Comparison of ENCODE assay signal across 8 mouse cellular contexts in the genomic region with DNA sequence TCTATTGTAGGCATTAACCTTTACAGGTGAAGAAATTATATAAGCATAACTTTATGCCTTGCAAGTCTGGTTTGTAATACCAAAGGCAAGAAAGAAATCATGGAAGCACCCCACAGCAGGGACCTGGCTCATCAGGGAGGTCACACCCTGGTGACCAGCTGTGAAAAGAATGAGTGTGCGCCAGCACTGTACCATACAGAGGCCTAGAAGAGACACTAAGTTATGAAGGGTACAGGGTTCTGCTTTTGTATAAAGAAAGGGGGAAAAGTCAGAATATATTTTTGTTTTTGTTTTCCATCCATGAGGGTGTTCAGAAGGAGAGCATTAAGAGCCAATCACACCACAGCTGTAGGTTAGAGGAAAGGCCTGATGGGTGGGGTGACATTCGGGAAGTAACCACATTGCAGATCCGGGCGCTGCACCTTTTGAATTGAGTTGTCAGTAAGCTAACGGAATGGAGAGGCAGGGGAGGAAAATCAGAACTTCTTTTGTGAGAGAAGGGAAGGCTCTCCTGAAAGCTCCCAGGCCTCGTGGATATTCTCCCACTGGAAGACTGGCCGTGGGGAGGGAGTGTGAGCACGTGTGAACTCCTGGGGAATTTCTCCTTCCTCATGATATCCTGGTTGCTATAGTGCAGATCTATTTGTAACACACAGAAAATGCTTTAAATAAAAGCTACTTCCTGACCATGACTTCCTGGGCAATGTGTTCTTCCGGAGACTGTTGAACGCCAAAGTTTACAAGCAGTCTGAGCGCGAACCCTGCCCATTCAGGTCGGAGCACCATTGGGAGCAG.
DNase-seq lines count a peak whose midpoint lies in the region; ATAC-seq and TF ChIP-seq lines count a peak whose summit lies in the region.
"Had no signal": no experiment of that assay in that cellular context is flagged by ENCODE, and none has a peak within 500 bp of the region (broad histone marks: within the 10 kb centered on the region; RNA-seq: fewer than 3 reads in every experiment).

No protein-coding gene starts in this region.

- no peak overlapping the region for H3K4me2 ChIP-seq in heart, embryonic 12.5 days
- peak overlapping the region; percentile 39 for H3K4me2 ChIP-seq in lung, embryonic 14.5 days

- H3K27me3 ChIP-seq in heart, embryonic 12.5 days (replicated peaks): no peaks in the 10 kb centered on the region
- H3K27me3 ChIP-seq in lung, embryonic 14.5 days (ENCODE audit: insufficient read depth, low read length): no peaks in the 10 kb centered on the region
- H3K27me3 ChIP-seq: hindbrain, embryonic 15.5 days had no signal

- H3K36me3 ChIP-seq in heart, embryonic 12.5 days: no peaks in the 10 kb centered on the region
- peaks cover 2% of the 10 kb centered on the region; the same call in 1 of the 2 replicates for H3K36me3 ChIP-seq in lung, embryonic 14.5 days (ENCODE audit: insufficient read depth)
- H3K36me3 ChIP-seq: hindbrain, embryonic 15.5 days had no signal

- peak overlapping the region; percentile 49; the same call in 1 of the 2 replicates for H3K27ac ChIP-seq in heart, embryonic 12.5 days (ENCODE audit: poor library complexity, severe bottlenecking)
- H3K27ac ChIP-seq in lung, embryonic 14.5 days (ENCODE audit: low read depth): peak overlapping the region; percentile 82

- H3K4me1 ChIP-seq in heart, embryonic 12.5 days (replicated peaks): peaks cover 39% of the 10 kb centered on the region
- peaks cover 36% of the 10 kb centered on the region for H3K4me1 ChIP-seq in lung, embryonic 14.5 days (ENCODE audit: insufficient read depth)

- no peak overlapping the region for H3K4me3 ChIP-seq in heart, embryonic 12.5 days
- H3K4me3 ChIP-seq in lung, embryonic 14.5 days (ENCODE audit: low read depth, low read length): no peak overlapping the region
- H3K4me3 ChIP-seq: hindbrain, embryonic 15.5 days had no signal

- TF ChIP-seq CTCF in lung, embryonic 14.5 days (IDR thresholded peaks at IDR 0.05; ENCODE audit: low read depth): no peak

- no peaks in the 10 kb centered on the region for H3K9me3 ChIP-seq in heart, embryonic 12.5 days (replicated peaks)
- no peaks in the 10 kb centered on the region for H3K9me3 ChIP-seq in lung, embryonic 14.5 days (ENCODE audit: low read depth, low read length)
- H3K9me3 ChIP-seq: hindbrain, embryonic 15.5 days had no signal

- intact Hi-C loops in left cerebral cortex, postnatal 14 days (cut with DNase I): loop anchor here (10.0 kb wide), 1 partner anchor 90 kb away; a partner anchor contains a TSS

- no peak overlapping the region for H3K9ac ChIP-seq in heart, embryonic 12.5 days
- H3K9ac ChIP-seq in lung, embryonic 14.5 days: no peak overlapping the region
- H3K9ac ChIP-seq: hindbrain, embryonic 15.5 days had no signal

- peak; percentile 48 for ATAC-seq in CD4-positive, CD25-positive, alpha-beta regulatory T cell, adult 4 months
- no peak for ATAC-seq in heart, embryonic 12.5 days (ENCODE audit: insufficient number of reproducible peaks, low FRiP score)
- no peak for ATAC-seq in lung, embryonic 14.5 days (ENCODE audit: insufficient read depth)

- peak; percentile 52 to 59 for DNase-seq in B cell, adult 2 months
- DNase-seq in lung, embryonic 14.5 days: peak; percentile 56
- DNase-seq in thymus, postnatal 36 days: peak; percentile 49 to 56
- DNase-seq in cerebellum, postnatal 25 days: no peak
- DNase-seq in left cerebral cortex, postnatal 14 days (ENCODE audit: low spot score in 2 of 2): no peak

- 59% methylated on average over 13 of the region's 13 CpGs for WGBS in heart, embryonic 12.5 days
- WGBS in lung, embryonic 14.5 days: 62% methylated on average over 13 of the region's 13 CpGs

Comparison
In these comparisons a context has a peak if more than half of its experiments do, and no peak if none do; other contexts are left out.
1. DNase-seq: peak in B cell, adult 2 months (2 of 2), lung, embryonic 14.5 days (single experiment) and thymus, postnatal 36 days (2 of 2); none in cerebellum, postnatal 25 days (0 of 2) and left cerebral cortex, postnatal 14 days (0 of 2).